Mouse (Mus musculus): ENCODE results near the gene Cd19.
"Not testable (repeated sequence)": the region's sequence is repeated elsewhere in the genome, so short reads cannot be mapped to it uniquely, and the experiment has no call there.

The Cd19 gene

DNA sequence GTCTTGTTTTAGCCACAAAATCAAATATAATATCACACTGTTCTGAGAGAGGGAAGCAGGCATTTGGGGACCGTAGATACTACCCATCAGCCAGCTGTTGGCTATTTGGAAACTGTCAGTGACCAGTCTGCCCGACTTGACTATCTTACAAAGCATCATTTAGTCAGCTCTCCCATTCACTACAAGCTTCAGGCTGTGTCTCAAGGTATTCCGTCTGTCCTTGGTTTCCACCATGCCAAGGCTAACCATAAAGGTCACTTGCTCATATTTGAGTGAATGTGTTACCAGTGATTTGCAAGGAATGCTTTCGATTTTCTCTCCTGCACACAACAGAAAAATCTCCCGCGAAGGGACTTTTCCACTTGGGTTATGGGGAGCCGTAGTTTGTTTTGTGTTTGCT is 20.0 kb upstream of the Cd19 start:
- DNase-seq (ENCODE audit: low read depth, low spot score) = no peak

DNA sequence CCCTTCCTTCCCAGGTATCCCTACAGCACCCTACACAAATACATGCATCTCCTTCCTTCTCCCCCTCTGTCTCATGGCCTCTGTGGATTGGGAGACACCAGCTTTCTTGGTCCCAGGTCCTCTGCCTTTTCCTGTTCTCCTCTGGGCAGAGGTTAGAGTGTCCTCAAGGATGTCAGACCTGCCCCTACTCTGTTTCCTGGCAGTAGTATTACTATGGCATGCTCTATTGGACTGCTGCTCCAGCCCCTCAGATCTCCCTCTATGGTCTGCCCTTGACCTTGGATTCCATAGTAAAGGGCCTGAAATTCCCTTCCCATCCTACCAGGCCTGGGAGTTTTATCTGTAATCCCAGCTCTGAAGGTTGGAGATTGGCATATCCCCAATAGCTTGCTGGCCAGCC is 15.5 kb upstream of the Cd19 start:
- no peak for DNase-seq (ENCODE audit: low read depth, low spot score)

DNA sequence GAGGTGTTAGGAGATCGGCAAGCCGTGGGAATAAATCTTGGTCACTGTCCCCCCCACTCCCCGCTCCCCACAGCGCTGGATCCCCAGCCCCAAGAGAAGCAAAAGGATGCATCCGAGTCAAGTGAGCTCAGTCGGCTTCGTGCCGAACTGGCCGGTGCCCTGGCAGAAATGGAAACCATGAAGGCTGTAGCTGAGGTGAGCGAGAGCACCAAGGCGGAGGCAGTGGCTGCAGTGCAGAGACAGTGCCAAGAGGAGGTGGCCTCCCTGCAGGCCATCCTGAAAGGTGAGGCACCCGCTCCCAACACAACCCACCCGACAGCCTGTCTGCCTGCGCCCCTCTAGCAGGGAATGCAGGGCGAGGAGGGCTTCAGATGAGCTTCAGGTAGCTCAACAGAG is 14.8 kb upstream of the Cd19 start:
- DNase-seq (ENCODE audit: low read depth, low spot score) = no peak

DNA sequence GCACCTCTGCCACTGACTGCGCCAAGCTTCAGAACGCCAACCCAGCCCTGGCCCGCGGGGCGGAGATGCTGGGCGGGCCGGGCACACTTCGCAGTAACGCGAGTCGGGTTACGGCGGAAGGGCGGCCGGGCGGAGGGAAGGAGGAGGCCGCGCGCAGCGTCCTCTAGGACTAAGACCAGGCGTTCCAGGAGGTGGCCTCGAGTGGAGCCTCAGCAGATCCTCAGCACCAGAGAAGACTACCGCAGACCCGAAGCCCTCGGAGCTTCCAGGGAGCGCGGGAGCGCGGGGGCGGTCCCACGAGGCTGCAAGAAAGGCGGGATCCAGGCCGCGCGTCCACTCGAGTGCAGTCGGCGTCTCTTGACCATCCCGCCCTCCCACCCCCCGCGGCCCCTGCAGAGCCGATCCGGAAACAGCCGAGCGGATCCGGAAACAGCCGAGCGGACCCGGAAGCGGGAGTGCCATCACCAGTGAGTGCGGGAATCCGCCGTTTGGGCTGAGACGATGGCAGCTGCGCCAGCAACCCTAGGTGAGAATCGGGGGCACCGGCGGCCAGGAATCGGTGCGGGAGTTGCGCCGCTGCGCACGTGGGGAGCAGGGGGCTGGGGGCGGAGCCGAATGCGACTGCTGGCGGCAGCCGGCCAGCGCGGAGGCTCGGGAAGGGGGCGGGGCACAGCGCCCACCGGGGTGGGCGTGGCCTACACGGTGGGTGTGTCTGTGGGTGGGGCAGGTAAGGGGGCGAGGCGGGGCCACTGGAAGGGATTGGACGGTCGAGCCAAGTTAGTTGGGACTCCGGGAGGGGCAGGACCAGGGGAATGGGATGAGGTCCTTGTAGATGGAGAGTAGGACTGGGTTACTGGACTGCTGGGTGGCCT is 14.2 kb upstream of the Cd19 start, which contains the start of gene Rabep2:
Gene Rabep2, plus strand, starts transcription at position 129 of the 872 bp plus-strand sequence.
- DNase-seq (ENCODE audit: low read depth, low spot score) = peak; percentile 91

DNA sequence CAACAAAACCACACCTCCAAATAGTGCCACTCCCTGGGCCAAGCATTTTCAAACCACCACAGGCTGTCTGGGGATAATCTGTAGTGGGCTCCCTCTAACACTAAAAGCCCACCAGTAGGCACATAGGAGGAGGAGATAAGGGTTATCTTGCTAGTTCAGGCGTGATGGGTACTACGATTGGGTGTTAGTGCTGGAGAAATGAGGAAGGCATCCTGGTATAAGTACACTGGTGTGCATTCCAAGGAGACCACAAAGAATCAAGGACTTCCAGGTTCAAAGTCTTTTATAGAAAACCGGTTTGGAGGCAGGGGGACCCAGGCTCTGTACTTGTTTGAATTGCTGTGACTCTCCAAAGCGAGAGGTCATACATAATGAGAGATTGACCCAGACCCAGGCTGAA is 13.5 kb upstream of the Cd19 start:
- no peak for DNase-seq (ENCODE audit: low read depth, low spot score)

DNA sequence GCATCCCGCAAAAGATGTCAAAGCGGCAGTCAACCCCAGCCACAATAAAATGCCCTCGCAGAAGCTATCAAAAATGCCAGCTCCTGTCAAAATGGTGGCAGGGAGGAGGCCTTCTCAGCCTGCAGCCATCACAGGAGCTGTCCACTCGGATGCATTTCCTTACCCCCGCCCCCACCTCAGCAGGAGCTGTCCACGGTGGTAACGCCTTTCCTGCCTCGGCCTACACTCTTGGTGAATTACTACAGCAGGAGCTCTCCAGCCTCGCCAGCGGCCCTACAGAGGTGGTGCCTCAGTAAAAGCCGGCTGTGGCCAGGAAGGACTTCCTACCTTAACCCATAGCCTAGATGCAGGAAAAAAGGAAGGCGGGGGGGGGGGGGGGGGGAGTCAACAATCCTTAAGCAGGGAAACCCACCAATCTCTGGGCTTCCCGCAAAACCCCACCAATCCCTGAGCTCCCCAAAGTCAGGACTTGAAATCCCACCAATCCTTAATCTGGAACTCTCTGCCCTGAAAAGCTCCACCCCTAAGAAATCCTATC is 12.7 kb upstream of the Cd19 start:
- peak; percentile 92 for DNase-seq (ENCODE audit: low read depth, low spot score)

DNA sequence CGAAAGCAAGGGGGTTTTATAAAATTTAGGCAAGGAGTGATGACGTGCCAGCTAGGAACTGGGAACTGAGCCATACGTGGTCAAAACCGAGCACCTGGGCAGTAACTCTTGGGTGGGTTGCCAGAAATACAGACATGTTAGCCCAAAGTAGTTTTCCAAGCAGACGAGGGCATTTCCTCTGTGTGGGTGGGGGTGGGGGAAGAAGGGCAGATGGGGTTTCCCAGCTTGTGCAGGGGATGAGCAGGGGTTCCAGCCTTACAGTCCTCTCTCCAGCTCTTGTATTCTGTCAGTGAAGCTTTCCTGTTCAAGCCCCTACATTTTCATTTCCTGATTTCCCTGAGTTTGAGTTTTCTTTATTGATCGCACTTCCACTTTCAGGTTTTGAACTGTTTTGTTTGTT is 9.5 kb upstream of the Cd19 start:
- no peak for DNase-seq (ENCODE audit: low read depth, low spot score)

DNA sequence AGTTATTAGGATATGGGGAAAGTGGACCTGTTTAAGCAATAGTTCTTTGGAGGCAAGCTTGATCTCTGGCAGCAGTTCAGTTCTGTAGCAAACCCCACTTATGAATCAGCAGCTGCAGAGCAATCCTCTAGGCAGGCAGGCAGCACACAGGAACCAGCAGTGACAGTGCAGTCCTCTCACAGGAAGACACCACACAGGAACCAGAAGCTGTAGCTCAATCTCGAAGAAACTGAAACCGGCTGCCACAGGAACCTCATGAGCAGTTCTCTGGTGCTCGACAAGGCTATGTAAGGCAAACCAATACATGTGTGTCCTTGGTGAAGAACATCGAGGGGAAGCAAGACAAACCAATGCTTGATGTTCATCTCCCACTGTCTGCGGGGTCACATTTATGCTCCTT is 7.1 kb upstream of the Cd19 start:
- DNase-seq (ENCODE audit: low read depth, low spot score) = no peak

DNA sequence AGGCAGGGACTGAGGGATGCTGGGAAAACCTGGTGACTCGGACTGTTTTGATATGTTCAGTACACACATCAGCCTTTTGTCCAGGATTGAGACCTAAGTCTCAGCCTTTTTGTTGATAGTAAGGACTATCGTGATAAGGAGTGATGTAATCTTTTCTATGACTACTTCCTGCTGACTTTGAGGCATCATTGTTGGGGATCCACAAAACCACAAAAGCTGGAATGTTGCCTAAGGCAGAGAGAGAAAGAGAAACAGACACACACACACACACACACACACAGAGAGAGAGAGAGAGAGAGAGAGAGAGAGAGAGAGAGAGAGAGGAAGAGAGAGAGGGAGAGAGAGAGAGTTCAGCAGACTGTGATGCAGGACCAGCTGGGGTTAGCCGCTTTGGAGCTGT is 3.8 kb upstream of the Cd19 start:
- no peak for DNase-seq (ENCODE audit: low read depth, low spot score)

DNA sequence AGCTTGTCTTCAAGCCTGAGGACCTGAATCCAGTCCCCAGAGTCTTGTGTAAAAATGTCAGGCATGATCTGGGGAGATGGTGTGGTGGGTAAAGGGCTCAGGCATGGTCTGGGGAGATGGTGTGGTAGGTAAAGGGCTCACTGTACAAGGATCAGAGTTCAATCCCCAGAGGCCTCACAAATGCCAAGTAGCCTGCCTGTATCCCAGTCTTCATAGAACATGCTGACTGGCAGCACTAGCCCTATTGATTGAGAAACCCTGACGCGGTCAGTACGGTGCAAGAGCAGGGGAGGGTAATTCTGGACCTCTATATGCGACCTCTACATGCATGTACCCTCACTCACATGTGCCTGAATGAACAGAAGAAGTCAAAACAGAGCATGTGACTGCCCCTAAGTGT is 2.9 kb upstream of the Cd19 start:
- no peak for DNase-seq (ENCODE audit: low read depth, low spot score)

DNA sequence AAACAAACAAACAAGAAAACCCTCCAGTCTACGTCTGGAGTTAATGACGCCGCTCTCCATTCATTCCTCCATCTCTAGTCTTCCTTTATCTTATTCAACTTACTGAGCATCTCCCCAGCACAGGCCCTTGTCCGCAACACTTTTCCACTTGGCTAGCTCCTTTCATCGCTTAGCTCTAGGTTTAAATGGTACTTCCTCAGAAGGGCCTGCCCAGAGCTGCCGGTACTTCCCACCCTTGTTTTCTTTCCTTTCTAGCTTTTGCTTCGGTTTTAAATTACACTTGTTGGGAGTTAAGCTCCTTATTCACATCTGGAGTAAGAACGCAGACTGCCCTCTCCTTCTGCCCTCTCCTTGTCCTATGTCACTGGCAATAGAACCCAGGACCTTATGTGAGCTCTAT is 2.4 kb upstream of the Cd19 start:
- no peak for DNase-seq (ENCODE audit: low read depth, low spot score)

DNA sequence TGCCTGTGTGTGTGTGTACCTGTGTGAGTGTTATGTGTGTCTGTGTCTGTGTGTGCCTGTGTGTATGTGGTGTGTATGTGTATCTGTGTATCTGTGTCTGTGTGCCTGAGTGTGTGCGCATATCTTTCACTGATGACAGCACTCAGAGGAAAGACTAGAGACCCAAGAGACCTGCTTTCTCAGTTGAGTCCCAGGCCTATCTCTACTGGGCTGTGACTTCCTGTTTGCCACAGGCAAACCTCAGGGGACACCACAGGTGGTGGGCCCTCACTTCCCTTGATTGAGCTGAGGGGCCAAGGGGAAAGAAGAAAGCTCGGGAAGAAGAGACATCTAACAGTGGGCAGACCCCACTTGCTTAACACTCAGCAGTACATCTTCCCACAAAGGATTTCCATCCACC is 1.9 kb upstream of the Cd19 start:
- DNase-seq (ENCODE audit: low read depth, low spot score) = no peak

DNA sequence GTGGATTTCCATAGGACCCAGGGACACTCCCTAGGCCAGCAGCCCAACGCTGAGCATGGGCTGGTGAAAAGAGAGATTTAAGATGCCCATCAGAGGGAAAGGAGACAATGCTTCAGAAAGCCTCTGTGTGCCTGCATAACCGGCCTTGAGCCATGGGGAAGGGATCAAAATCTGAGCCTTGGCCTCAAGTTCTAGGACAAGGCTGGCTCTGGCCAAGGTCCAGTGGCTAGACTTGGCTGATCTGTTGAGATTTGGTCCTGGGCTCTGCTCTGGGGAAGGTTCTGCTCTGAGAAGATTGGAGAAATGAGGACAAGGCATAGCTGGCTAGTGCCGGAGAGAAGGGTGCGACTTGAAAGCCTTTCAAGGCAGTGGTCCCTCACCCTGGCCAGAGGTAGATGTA is 3.6 kb downstream of the Cd19 start:
- no peak for DNase-seq (ENCODE audit: low read depth, low spot score)

DNA sequence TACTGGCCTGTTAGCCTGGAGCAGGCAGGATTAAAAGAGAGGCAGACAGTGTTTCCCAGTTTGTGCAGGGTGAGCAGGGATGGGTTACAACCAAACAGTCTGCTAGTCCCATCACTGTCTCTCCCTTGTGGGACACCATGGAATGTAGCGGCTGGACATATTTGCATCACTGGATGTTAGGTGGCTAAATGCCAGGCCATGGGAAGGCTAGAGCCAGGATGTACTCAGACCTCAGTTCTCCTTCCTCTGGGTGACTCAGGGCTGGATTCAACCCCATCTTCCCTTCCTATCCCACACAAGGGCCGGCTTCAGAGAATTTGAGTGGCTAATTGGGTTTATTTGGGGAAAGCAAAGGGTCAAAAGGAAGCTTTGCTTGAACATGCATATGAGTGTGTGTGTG is 6.0 kb downstream of the Cd19 start:
- DNase-seq (ENCODE audit: low read depth, low spot score) = no peak

DNA sequence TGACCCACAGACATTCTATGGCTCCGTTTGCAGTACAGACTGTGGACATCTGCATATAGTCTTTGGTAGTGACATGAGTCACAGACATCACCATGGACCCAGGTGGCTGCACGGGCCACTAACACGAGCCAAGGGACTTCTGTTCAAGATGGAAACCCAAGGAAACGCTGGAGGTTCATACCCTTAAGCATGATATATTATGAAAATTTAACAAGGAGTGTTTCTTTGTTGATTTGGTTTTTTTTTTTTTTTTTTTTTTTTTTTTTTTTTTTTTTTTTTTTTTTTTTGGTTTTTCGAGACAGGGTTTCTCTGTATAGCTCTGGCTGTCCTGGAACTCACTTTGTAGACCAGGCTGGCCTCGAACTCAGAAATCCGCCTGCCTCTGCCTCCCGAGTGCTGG is 12.2 kb downstream of the Cd19 start:
- not testable (repeated sequence) for DNase-seq (ENCODE audit: low read depth, low spot score)

DNA sequence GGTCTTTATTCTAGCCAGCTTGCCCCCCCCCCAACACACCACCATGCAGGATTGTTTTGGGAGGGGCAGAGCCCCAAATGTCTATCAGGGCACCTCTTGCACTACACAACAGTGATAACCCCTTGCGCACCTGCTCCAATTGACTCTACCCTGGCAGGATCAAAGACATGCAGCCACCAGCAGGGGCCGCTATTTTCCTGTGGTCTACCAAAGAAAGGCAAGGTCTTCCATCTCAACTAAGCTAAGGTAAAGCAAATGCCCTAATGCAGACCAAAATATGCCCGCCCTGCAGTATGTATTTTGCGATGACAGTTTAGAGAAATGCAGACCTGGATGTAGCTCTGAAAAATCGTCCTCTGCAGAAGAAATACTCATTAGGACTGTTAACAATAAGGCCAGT is 15.1 kb downstream of the Cd19 start:
- peak; percentile 90 for DNase-seq (ENCODE audit: low read depth, low spot score)

DNA sequence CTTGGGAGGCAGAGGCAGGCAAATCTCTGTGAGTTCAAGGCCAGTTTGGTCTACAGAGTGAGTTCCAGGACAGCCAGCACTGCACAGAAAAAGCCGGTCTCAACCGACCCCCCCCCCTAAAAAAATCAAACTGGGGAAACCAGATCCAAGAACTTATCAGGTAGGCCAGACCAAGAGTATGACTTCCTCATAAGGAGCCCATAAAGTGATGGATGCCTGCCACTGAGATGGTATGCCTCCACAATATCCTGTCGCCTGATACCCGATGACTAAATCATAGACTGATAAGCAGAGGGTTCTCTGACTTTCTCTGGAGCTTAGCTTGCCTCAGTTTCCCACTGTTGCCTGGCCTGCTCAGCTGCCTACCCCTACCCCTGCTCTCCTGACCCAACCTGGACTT is 16.9 kb downstream of the Cd19 start:
- no peak for DNase-seq (ENCODE audit: low read depth, low spot score)

DNA sequence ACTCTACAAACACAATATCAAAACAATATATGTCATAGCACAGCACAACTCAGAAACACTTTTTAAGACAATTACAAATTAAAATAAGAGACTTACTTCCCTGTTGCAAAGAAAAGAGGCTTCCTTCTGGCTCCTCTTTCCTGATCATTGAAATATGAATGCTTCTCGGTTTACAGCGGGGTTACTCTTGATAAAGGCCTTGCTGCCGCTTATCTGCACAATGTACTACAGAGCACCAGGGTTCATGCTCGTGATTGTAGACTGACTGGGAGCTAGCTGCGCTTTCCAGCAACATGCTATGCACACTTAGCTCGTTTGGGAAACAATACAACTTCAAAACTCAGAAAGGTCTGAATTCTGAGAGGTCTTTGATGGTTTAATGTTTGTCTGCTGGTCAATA is 17.5 kb downstream of the Cd19 start:
- DNase-seq (ENCODE audit: low read depth, low spot score) = no peak

DNA sequence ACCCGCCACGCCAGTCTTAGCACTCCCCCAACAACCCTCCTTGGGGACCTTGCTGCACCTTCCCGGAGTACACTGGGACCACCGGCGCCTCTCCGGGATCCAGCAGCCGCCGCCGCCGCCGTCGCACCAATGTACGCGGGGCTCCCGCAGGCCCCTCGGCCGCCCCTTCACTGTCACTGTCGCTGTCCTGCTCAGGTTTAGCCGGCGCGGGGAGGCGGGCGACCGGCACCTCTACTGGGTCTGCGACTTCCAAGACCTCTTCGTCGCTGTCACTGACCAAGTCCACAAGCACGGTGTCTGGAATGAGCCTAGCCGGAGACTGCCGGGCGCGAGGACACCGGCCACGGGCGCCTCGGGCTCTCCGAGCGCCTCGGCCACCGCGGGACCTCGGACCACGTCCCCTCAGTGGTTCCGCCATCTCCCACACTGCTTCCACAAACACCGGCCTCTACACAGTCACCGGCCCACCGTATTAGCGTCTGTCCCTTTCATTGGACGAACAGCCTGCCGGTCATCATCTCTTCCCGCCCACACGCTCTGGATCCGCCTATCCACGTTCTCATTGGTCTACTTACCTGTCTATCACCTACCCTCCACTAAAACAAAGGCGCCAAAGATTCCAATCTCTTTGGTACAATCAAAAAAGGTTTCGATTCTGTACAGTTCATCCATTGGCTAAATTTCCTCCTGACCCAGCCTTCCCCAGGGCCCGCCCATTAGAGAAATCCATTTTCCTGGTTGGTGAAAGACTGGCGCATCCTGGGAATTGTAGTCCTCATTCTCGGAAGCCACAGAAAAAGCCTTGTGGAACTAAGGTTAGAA is 18.2 kb downstream of the Cd19 start, which contains the start of gene Nfatc2ip:
Gene Nfatc2ip, minus strand, starts transcription at position 440 of the 822 bp plus-strand sequence.
- DNase-seq (ENCODE audit: low read depth, low spot score) = peak; percentile 98

DNA sequence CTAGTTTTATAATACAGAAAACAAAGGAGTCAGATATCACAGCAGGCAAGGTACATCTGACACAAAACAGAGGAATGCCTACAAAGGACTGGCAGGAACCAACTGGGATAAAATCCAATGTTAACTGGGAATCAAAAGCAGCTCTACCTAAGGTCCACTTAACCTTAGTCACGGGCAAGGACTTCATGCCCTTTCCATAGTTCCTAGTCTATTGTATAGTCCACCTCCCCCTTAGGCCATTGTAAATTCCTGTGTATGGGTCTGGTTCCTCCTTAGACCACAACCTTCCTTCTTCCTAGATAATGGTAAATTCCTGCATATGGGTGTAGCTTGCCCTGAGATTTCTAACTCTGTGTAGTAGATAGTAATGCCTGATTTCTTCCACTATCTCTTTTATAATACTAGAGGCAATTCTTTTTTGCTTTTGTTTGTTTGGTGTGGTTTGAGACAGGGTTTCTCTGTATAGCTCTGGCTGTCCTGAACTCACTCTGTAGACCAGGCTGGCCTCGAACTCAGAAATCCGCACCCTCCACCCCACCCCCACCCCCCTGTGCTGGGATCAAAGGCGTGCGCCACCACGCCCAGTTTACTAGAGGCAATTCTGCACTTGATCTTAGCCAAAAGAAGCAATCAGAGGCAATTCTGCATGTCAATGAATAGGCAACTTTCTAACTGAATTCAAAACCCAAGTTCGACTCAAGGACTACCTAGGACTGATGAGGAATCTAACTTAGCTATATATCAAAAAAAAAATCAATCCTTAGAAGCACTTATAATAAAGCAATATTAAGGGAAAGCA is 22.4 kb downstream of the Cd19 start:
- DNase-seq (ENCODE audit: low read depth, low spot score) = peak; percentile 97

DNA sequence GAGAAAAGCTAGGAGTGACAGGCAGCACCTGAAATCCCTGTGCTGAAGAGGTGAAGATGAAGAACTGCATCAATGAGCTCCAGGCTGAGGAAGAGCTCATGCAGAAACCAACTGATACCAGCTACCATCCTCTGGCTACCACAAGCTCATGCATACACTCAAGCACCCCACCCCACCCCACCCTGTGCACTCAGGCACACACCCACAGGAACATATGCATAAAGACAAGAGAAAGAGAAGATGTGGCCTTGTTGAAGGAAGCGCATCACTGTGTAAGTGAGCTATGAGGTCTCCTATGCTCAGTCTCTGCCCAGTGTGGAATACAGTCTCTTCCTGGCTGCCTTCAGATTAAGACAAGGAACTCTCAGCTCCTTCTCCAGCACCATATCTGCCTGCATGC is 26.5 kb downstream of the Cd19 start:
- DNase-seq (ENCODE audit: low read depth, low spot score) = peak; percentile 72

DNA sequence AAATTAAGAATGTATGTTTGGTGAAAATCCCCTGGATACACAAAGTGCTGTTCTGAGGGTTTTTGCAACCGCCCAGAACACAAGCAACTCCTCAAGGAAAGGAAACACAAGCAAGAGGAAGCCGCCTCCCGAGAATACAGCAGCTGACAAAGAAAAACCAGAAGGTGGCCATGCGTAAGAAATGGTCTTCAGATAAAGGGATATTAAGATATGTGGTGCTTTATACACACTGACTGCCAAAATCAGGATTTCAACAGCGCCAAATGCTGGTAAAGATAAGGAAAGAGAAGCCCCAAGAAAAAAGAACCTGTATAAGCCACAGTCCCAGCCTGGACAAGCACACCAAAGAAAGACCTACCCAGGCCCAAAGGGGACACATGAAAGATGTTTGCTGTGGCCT is 31.1 kb downstream of the Cd19 start:
- DNase-seq (ENCODE audit: low read depth, low spot score) = no peak

Data from ZHBTc4 (cell line).